Mouse (Mus musculus): Measurements from ENCODE around the gene Tnfaip3. TPM values are rescaled to one million over a fixed set of nuclear protein-coding genes. Genes with fewer than 3 reads are reported as not detected.

The Tnfaip3 gene
- 4.7 and 10.3 TPM in 2 replicates for total RNA-seq (2021)
- long read RNA-seq, experiment 1, full-length matches to known transcripts: 3 of 5 reads
- long read RNA-seq, experiment 1, partial matches to known transcripts: 0 of 5 reads
- long read RNA-seq, experiment 1, other reads (novel, unspliced or antisense): 2 of 5 reads
- long read RNA-seq, experiment 2: 0 reads

- peak; percentile 99 for DNase-seq
Observed at GRCm38 (mm10) chr10:19015257-19015862, at the start of gene Tnfaip3. Gene Tnfaip3, minus strand, starts transcription at chr10:19015657.

- no peak for DNase-seq
Observed at GRCm38 (mm10) chr10:19064651-19065601, 49.5 kb upstream of the Tnfaip3 start.

GRCm38 (mm10) chr10:19063670-19064069 is 48.2 kb upstream of the Tnfaip3 start:
- no peak for DNase-seq

GRCm38 (mm10) chr10:19063208-19063607 is 47.8 kb upstream of the Tnfaip3 start:
- no peak for DNase-seq

- peak; percentile 19 for DNase-seq
Observed at GRCm38 (mm10) chr10:19062098-19062905, 46.8 kb upstream of the Tnfaip3 start.

GRCm38 (mm10) chr10:19061201-19061600 is 45.7 kb upstream of the Tnfaip3 start:
- DNase-seq: no peak

GRCm38 (mm10) chr10:19053524-19053923 is 38.1 kb upstream of the Tnfaip3 start:
- no peak for DNase-seq

- no peak for DNase-seq
Observed at GRCm38 (mm10) chr10:19045986-19046385, 30.5 kb upstream of the Tnfaip3 start.

- no peak for DNase-seq
Observed at GRCm38 (mm10) chr10:19044765-19045516, 29.5 kb upstream of the Tnfaip3 start.

GRCm38 (mm10) chr10:19043529-19044262 is 28.2 kb upstream of the Tnfaip3 start:
- peak; percentile 26 for DNase-seq

GRCm38 (mm10) chr10:19040147-19040546 is 24.7 kb upstream of the Tnfaip3 start:
- DNase-seq: no peak

- DNase-seq: peak; percentile 8
Observed at GRCm38 (mm10) chr10:19034764-19035163, 19.3 kb upstream of the Tnfaip3 start.

GRCm38 (mm10) chr10:19033696-19034095 is 18.2 kb upstream of the Tnfaip3 start:
- no peak for DNase-seq

GRCm38 (mm10) chr10:19031875-19032274 is 16.4 kb upstream of the Tnfaip3 start:
- DNase-seq: no peak

- no peak for DNase-seq
Observed at GRCm38 (mm10) chr10:19030628-19031027, 15.2 kb upstream of the Tnfaip3 start.

GRCm38 (mm10) chr10:19026710-19027109 is 11.3 kb upstream of the Tnfaip3 start:
- DNase-seq: no peak

- no peak for DNase-seq
Observed at GRCm38 (mm10) chr10:19024353-19024752, 8.9 kb upstream of the Tnfaip3 start.

GRCm38 (mm10) chr10:19023622-19024326 is 8.3 kb upstream of the Tnfaip3 start:
- DNase-seq: no peak

GRCm38 (mm10) chr10:19022272-19022671 is 6.8 kb upstream of the Tnfaip3 start:
- no peak for DNase-seq

Data from adrenal gland, postnatal 14 days (tissue).